Mouse (Mus musculus) MEL (cell line): ENCODE results near the gene Cacna1s.

Source experiments
- BHLHE40 ChIP-seq: IDR thresholded peaks from 2 replicates; pipeline ENCODE4 v1.6.1; 2012; ENCODE audit warnings: low read depth, mild to moderate bottlenecking, inconsistent platforms, low read length, improper control_type of control experiment, borderline replicate concordance
- CTCF ChIP-seq, 3 experiments: IDR thresholded peaks in 2 of 3; conservative IDR thresholded peaks in 1 of 3; 2 replicates each; pipeline ENCODE4 v1.5.1; 2011 to 2012; ENCODE audit warnings: low read length in 3 of 3, low read depth in 2 of 3, mild to moderate bottlenecking in 2 of 3, improper control_type of control experiment in 1 of 3, inconsistent platforms in 1 of 3, mixed read lengths in 1 of 3, moderate library complexity in 1 of 3; ENCODE audit not compliant: control insufficient read depth in 1 of 3, insufficient read depth in 1 of 3, poor library complexity in 1 of 3, severe bottlenecking in 1 of 3
- EP300 ChIP-seq, 2 experiments: IDR thresholded peaks; 2 replicates each; pipeline ENCODE4 v1.6.1; 2011; ENCODE audit warnings: improper control_type of control experiment in 2 of 2, low read length in 2 of 2, low read depth in 1 of 2, mild to moderate bottlenecking in 1 of 2
- HCFC1 ChIP-seq: IDR thresholded peaks from 2 replicates; pipeline ENCODE4 v1.6.1; 2012; ENCODE audit warnings: low read depth, mild to moderate bottlenecking, inconsistent platforms, low read length, improper control_type of control experiment, moderate library complexity
- MAX ChIP-seq: IDR thresholded peaks from 2 replicates; pipeline ENCODE4 v1.6.1; 2011; ENCODE audit warnings: low read length, improper control_type of control experiment
- MEF2A ChIP-seq: IDR thresholded peaks from 2 replicates; pipeline ENCODE4 v1.6.1; 2014; ENCODE audit warnings: low read depth, mild to moderate bottlenecking, inconsistent platforms, low read length, improper control_type of control experiment; ENCODE audit not compliant: poor library complexity, insufficient replicate concordance, severe bottlenecking; ENCODE audit errors: extremely low read depth
- NRF1 ChIP-seq: IDR thresholded peaks from 2 replicates; pipeline ENCODE4 v1.6.1; 2014; ENCODE audit warnings: low read depth, mild to moderate bottlenecking, inconsistent platforms, low read length, improper control_type of control experiment, moderate library complexity; ENCODE audit not compliant: poor library complexity, insufficient read depth, severe bottlenecking
- POLR2A ChIP-seq, 2 experiments: IDR thresholded peaks; 2 replicates each; pipeline ENCODE4 v1.6.1; 2011 to 2012; ENCODE audit warnings: low read length in 2 of 2, mild to moderate bottlenecking in 2 of 2, control low read depth in 1 of 2, improper control_type of control experiment in 1 of 2, low read depth in 1 of 2, moderate library complexity in 1 of 2; ENCODE audit not compliant: control insufficient read depth in 1 of 2, insufficient read depth in 1 of 2, poor library complexity in 1 of 2
- TAL1 ChIP-seq: IDR thresholded peaks from 2 replicates; pipeline ENCODE4 v1.6.1; 2012; ENCODE audit warnings: mild to moderate bottlenecking, inconsistent platforms, low read length, moderate library complexity, mixed read lengths
- USF1 ChIP-seq: IDR thresholded peaks from 2 replicates; pipeline ENCODE4 v1.6.1; 2014; ENCODE audit warnings: low read depth, mild to moderate bottlenecking, inconsistent platforms, low read length, improper control_type of control experiment, moderate library complexity
- USF2 ChIP-seq, 2 experiments: IDR thresholded peaks; 2 replicates each; pipeline ENCODE4 v1.6.1; 2011 to 2012; ENCODE audit warnings: improper control_type of control experiment in 2 of 2, low read length in 2 of 2, borderline replicate concordance in 1 of 2, inconsistent platforms in 1 of 2, low read depth in 1 of 2, mild to moderate bottlenecking in 1 of 2; ENCODE audit not compliant: insufficient read depth in 1 of 2
- ZC3H11A ChIP-seq: IDR thresholded peaks from 2 replicates; pipeline ENCODE4 v1.6.1; 2012; ENCODE audit warnings: low read depth, mild to moderate bottlenecking, inconsistent platforms, low read length, improper control_type of control experiment
- ZMIZ1 ChIP-seq: IDR thresholded peaks from 2 replicates; pipeline ENCODE4 v1.6.1; 2012; ENCODE audit warnings: low read depth, mild to moderate bottlenecking, inconsistent platforms, low read length, improper control_type of control experiment, moderate library complexity
- ZNF384 ChIP-seq: IDR thresholded peaks from 2 replicates; pipeline ENCODE4 v1.6.1; 2012; ENCODE audit warnings: low read depth, mild to moderate bottlenecking, inconsistent platforms, low read length, improper control_type of control experiment

DNA sequence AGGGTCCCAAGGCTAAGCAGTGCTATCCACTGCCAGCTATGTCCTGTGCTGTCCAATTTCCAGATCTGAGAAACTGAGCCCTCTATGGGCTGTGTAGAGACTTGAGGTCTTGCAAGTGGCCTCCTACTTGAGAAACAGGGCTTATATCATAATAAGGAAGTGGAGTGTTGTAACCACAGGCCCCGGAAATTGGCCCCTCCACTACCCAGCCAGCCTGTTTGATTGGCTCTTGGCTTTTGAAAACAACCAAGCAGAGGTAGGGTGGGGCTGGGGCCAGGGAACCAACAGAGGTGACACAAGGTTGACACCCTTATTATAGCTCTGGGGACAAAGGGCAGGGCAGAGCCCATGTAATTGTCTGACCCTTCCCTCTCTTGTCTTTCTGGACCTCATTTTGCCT lies 82.5 kb downstream of the Cacna1s start:
- peak; percentile 37; the same call in 1 of the 2 replicates for TF ChIP-seq MEF2A
- TF ChIP-seq USF2 (IDR thresholded peaks at IDR 0.05; ENCODE audit: borderline replicate concordance in 1 of 2, insufficient read depth in 1 of 2, low read depth in 1 of 2, low read length in 2 of 2) = no peak
- peak; percentile 35; the same call in 1 of the 2 replicates for TF ChIP-seq ZMIZ1
- peak in 1 of 3 experiments; percentile 28; a peak in 1 of 6 replicates for TF ChIP-seq CTCF (IDR thresholded peaks at IDR 0.05 in 2 of 3, conservative IDR thresholded peaks at IDR 0.05 in 1 of 3; ENCODE audit: control insufficient read depth in 1 of 3, insufficient read depth in 1 of 3, low read depth in 2 of 3, low read length in 3 of 3, poor library complexity in 1 of 3, severe bottlenecking in 1 of 3)
- 0 out of 2 replicates have a peak, but pooled peaks have one; percentile 13 for TF ChIP-seq ZC3H11A
- peak; percentile 44 for TF ChIP-seq BHLHE40
- TF ChIP-seq MAX = peak; percentile 38; the same call in 1 of the 2 replicates
- no peak for TF ChIP-seq TAL1
- TF ChIP-seq NRF1 = 0 out of 2 replicates have a peak, but pooled peaks have one; percentile 14
- peak; percentile 56 to 83; a peak in 3 of 4 replicates for TF ChIP-seq EP300 (IDR thresholded peaks at IDR 0.05; ENCODE audit: low read depth in 1 of 2, low read length in 2 of 2)
- TF ChIP-seq USF1 = no peak
- peak in 1 of 2 experiments; percentile 54; a peak in 1 of 4 replicates for TF ChIP-seq POLR2A (IDR thresholded peaks at IDR 0.05; ENCODE audit: control insufficient read depth in 1 of 2, insufficient read depth in 1 of 2, low read depth in 1 of 2, low read length in 2 of 2, poor library complexity in 1 of 2)
- no peak for TF ChIP-seq ZNF384
- peak; percentile 68 for TF ChIP-seq HCFC1
